Mouse (Mus musculus) lung, postnatal 36 days (tissue): Measurements from ENCODE around the gene Unc13c.

Experiments used
- DNase-seq: peaks from one replicate; pipeline ENCODE4 v3.0.0; 2022; ENCODE audit warnings: mixed read lengths

The Unc13c gene

DNA sequence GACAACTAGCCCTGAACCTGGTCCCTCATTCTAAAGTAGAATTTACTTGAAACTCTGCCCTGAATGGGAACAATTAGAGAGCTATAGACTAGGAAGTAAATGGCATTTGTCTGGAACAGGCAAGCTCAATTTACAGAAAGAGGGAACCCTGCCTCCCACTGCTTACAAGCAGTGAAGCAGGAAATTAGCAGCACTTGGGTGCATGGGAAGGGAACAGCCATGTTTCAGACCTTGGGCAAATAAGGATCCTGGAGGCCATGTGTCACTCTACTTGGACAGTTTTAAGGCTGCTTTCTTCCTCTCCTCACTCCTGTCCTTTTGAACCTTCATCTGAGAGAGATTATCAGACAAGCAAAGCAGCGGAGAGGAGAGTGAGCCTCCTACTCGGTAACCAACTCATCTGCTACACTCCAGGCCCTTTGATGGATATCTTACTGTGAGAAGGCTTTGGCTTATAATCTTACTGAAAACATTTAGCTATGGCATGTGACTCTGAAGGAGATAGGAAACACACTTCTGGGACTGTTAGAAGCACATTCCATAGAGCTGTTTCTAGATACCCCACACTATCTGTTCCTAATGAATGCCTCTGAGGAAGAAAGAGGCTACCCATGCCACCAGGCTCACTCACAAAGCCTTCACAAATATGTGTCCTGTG lies 101.2 kb downstream of the Unc13c start:
- no peak for DNase-seq

DNA sequence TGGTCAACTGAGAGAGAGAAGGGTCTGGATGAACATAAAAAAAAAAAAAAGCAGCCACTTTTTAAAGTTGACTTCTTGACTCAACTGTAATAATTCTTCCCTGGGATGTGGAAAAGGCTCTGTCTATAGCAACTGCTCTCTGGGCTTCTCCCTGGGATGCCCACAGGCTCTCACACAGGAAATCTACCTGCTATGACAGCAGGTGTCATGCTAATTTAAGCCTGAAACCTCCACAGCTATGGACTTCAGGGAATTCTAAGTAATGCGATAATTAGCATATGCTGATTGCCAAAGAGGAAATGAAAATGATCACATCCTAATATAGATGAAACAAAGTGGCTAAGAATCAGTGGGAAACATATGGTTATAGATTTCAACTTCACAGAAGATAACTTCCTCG lies 102.1 kb downstream of the Unc13c start:
- no peak for DNase-seq

DNA sequence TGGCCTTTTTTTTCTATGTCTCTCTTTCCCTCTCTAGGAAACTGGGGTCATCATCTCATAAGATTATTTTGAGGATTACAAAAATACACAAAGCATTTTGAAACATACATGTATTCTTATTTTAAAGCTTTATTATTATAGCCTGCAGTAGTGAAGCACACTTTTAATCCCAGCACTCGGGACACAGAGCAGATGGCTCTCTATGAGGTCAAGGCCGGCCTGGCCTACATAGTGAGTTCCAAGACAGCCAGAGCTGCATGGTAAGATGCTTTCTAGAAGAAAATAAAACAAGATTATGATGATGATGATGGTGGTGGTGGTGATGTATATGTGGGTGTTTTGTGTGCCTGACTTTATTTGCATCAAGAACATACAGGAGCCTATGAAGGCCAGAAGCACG lies 109.3 kb downstream of the Unc13c start:
- no peak for DNase-seq

DNA sequence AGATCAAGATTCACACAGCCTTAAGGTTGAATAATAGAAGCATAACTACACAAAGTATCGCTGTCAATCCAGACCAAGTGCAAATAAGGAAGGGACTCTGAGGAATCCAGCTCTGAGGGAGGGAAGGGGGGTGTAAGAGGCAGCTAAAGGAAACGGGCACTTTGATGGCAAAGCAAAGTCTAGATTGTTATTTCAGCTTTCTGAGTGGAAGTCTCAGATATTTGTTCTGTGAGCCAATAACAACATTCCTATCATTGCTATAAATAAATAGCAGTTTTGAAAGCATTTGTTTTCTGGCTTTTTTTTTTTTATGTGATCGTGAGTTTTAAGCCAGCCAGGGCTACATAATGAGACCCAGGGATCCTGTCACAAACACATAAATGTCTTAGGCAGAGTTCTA lies 114.5 kb downstream of the Unc13c start:
- DNase-seq, result no peak

DNA sequence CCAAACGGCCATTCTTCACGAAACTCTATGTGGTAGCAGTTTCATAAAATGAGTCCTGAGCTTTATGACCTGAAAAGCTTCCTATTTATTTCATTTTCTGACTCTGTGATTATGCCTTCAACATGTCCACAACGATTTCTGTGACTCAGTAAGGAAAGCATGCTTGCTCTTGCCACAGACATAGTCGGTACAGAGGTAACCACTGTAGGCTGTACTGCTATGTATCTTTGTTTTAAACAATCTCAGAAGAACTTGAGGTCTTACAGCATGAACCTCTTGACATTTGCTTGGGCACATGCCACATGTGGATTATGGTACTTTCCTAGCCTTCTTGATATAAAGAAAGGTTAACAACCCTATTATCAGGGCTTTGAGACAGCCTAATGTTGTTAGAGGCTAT lies 162.1 kb downstream of the Unc13c start:
- no peak for DNase-seq

DNA sequence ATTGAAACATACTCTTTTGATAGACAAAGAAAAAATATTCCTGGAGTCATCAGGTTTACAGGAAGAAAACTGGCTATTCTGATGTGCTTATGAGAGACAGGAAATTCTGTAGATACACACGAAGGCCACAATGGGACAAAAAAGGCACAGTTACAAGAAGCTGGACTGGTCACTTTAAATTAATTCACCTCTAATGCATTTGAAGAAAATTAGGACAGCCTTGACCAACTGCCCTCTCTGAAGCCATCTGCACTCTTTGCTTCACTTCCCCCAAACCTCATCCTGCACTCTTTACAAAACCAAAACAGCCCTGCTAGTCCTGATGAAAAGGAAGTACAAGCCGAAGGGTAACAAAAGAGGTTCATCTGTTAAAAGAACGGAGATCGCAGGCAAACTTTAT lies 194.2 kb downstream of the Unc13c start:
- no peak for DNase-seq

DNA sequence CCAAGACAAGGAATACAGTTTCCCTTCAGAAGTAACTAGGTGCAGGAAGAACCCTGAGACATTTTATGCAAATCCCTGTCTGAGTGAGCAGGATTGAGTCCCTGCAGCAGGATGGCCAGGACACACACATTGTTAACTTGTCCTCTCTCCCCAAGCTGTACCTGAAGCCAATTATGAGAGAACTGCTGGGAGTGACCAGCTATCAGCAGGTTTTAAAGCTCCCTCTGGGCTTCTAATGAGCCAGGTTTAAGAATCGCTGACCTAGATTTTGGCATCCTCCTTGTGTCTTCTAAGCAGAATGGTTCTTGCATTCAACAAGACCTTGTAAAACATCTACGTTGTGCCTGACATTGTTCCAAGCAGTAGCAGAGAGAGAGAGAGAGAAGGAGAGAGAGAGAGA lies 213.6 kb downstream of the Unc13c start:
- DNase-seq, result no peak

DNA sequence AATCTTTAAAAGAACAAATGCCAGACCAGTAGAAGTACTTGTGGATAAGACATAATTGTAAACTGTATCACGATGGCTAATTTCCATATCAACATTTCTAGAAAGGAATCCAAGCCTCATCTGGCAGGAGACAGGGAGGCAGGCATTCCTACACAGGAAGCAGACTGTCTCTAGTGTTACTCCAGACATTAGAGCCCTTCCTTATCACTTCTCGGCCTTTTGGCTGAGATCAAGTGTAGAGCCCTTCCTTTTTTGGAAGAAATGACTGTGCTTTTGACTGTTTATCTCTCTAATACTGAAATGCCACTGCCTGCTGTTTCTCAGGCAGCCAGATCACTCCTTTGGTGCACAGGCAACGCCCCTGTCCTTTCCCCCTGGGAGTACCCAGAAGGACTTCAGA lies 215.3 kb downstream of the Unc13c start:
- DNase-seq, result no peak

DNA sequence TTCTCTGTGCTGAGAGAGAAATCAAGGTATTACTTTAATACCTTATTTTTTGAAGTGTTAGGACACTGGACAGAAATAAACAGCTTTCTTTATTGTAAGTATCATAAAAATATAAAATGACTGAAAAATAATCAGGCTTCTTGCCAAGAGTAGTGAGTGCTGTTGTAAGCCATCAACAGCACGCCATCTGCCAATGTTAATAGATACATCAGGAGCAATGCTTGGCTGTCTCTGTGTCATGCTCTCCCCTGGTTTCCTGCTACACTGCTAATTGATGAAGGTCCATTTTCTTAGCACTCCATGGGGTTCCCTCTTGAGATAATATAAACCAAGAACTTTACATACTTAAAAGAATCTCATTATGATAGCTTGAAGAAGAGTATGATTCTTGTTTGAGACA lies 217.4 kb downstream of the Unc13c start:
- no peak for DNase-seq

DNA sequence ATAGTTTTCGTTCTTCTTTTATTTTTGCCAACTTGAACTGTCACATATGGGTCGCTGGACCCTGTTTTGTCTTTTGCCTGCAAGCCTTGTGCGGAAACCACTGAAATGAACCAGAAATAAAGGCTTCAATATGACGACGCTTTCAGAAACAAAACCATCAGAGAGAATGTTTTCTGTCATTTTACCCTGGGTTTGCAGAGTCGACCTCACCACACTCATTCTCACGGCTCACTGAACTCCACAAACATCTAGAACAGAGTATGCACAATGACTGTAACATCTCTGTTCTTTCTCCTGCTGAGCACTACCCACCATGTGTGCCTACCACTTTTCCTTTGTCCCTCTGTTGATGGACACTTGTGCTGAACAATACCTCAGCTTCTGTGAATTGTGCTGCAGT lies 234.3 kb downstream of the Unc13c start:
- DNase-seq, result no peak

DNA sequence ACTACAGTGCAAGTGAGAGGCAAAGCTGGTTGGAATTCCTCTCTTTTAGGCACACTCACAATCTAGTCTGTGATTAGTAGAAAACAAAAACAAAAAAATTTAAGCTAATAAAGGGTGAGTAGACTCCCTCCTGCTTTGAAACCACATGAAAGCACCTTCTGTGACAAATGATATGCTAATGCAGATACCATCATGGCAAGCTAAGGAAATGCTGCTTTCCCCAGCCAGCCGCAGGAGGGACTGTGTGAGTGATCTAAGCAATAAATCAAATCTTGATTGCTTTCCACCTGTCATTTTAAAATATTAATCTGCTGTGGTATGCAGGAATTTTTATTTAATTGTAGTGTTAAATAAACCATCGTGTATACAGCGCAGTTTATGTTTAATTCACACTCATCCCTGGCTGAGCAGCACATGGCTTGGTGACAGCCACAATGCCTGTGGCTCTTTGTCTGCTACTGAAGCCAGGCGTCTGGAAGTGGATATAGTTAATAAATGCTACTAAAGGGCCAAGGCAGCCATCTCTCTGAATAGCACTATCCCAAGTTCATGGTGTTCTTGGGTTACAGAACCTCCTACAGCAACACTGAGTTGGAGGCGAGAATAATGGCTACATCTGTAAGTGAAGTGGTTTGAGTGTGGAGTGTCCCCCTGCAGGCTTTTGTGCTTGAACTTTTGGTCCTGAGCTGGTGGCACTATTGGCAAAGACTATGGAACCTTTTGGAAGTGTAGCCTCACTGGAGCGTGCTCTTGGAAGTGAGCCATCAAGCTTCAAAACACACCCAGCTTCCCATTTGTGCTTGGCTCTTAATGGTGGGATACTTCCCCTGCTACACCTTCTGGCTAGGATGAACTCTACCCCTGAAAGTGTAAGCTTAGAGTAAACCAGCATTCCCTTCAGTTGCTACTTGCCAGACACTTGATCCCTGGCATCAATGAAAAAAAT lies 242.8 kb downstream of the Unc13c start:
- DNase-seq, result no peak

DNA sequence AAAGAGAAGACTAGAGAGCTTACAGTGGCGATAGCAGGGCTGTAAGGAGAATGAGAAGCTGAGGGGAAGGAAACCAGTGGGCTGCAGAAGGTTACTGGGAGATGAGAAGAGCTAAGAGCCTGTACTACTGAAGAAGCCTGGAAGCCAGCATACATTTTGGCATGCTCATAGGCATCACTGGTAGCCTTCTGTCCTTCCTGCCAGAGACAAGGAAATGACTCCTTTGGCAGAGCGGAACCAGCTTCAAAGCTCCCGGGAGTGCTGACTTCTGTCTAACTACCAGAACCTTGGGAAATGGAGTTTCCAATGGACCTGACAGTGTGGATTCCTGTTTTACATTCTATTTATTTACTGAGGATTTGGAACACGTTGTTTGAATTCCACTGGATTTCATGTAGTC lies 244.0 kb downstream of the Unc13c start:
- DNase-seq, result no peak

DNA sequence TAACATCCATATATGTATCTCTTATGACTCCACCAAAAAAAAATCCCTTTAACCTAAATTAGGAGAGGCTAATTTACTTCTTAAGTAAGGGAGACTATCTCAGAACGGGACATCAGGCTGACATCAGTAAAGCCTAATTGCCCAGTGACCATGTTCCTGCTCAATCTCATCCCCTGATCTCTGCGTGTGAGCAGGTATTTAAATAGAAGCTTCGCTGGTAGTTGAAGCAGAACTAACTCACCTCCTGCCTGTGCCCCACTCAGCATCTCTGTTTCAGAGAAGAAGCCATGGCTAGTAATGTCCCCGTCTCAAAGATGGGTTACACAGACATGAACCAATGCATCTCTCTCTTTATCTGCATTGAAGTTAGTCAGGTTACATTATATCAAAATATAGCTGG lies 255.3 kb downstream of the Unc13c start:
- DNase-seq, result no peak

DNA sequence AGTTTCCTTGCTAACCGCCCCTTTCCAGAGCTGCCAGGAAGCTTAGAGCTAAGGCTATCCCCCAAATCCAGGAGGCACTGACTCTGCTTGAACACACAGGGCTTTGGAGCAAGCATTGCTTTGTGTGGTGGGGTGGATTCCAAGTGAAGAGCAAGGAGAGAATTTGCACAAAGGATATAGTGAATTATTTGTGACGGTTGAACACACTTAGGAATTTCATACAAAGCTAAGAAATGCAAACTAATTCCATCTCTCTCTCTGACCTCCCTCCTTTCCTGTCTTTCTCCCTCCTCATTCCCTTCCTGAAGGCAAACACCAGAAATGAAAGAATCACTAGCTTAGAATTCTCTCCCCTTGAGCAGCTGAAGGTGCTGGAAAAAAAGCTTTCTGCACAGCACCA lies 271.7 kb downstream of the Unc13c start:
- no peak for DNase-seq

DNA sequence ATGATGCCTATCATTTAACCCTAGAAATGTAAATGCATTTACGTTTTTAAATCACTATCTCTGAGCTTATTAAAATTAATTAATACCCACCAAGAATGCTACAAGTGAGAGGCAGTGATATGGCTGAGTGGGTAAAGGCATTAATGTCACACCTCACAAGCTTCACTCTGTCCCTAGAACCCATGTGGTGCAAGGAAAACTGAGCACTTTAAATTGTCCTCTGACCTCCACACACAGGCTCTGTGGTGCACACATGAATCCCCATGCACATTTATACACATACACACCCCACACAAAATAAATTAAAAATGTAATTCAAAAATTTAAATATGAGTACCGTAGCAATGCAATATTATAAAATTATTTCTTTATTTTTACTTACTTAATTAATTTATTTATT lies 287.2 kb downstream of the Unc13c start:
- DNase-seq, result no peak

DNA sequence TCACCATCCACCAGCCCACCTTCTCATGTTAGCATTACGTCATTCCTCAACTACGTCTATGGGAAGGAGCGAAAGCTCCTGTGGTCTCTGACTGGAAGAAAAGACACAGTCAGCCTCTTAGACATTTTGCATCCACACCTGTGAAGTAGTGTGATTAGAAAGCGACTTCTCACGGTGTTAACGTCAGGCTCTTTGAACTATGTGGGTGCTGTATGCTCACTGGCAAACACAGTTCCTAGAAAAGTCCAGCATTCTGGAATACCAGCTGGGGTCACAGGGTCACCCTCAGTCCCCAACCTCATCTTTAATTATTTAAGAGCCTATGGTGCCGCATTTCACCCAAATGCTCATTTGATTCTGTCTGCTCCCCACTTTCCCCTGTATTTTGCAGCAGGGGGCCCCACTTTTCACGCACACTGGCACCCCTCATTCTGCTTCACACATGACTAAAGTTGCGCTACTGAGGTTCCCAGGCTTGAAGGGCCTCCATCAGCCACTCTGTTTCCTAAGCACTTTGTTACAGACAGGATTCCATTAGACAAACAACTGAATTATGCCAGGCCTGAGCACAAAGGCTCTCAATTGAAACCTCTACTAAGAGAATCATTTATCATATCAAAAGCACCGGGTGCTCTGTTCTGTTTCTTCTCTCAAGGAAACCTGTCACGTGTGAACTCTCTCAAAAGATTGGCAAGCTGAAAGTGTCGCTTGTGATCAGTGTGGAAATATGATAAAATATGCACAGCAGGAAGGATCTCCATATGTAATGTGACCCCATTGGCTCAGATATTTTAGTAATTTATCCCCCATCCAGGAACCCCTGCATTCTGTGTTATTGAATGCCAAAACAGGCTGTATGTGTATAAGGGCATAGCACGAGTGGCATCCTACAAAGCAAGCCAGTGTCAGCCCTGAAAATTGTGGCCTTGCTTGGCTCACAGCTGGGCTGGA lies 287.9 kb downstream of the Unc13c start:
- no peak for DNase-seq

DNA sequence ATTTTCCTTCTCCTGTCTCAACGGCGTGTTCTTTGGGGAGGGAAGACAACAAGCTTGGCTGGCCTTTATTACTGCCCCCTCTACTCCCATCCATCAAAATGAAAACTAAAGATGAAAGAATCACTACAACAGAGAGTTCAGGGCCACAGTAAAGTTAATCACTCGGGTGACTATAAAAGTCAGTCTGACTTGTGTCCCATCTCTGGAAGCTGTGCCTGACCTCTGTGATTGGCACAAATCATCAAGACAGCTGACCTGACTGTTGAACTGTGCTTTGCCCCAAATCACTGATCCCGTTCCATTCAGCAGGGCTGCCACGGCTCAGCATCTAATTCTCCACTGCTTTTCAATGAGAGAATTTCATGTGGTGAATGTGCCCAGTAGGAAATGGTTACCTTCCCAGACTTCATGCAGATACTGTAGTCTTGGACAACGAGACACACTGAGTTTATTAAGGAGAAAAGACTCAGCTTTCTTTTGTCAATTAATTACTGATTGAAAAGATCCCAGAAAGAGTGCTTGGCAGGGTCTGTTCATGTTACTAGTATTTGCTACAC lies 297.0 kb downstream of the Unc13c start:
- DNase-seq, result no peak

DNA sequence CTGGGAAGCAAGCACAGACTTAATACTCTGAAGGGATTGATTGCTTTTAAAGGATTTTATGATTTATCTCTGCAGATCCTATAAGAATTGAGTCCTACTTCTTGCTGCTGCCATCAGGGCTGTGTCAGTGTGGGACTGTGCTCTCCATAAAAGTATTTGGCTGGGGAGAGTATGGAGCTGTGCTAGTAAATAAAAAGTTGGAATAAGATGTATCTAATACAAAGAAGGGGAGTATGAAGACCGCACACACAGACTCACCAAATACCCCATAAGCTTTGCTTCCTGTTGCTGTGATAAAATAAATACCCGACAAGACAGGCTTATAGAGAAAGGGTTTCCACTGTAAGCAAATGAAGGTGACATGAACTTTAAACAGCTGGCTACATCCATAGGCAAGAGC lies 298.7 kb downstream of the Unc13c start:
- no peak for DNase-seq

DNA sequence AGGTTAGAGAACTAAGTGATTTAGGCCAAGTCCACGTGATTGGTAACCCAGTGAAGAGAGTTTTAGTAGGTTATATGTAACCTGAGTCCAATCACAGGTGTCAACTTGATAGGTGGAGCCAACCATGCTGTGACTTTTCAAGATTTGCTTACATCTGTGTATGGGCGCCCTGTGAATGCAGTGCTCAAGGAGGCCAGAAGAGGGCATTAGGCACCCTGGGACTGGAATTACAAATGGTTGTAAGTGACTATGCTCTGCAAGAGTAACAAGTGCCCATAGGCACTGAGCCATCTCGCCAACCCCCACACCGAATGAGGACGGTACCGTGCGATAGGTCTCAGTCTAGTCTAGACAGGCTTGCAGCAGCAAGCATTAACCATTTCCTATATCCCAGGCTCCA lies 305.9 kb downstream of the Unc13c start:
- no peak for DNase-seq

DNA sequence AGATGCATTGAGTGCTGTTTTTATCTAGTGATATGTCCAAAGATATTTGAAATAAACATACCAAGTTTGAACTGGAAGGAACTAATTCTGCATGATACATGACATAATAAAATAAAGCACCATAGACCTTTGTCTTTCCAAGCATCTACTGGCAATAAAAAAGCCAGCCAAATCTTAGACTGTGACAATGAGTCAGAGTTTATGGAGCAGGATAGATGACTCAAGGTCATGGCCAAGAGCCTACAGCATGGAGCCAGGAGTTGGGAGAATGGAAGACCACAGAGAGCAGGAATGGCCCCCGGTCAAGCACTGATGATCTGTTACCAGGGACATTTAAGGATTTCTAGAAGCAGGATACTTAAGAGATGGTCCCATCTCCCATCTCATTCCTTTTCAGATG lies 319.7 kb downstream of the Unc13c start:
- no peak for DNase-seq

DNA sequence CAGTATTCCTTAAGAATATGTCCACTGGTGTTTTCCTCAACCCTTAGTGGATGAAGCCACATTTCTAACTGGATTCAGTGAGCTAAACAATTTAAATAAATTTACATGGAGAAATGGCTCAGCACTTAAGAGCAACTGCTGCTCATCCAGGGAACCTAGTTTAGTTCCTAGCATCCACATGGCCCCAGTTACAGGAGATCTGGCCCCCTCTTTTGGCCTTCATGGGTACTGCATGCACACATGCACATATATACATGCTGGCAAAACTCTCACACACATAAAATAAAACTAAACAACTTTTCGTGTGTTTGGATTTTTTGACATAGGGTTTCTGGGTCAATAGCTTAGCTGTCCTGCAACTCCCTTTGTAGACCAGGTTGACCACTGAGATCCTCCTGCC lies 330.6 kb downstream of the Unc13c start:
- no peak for DNase-seq

DNA sequence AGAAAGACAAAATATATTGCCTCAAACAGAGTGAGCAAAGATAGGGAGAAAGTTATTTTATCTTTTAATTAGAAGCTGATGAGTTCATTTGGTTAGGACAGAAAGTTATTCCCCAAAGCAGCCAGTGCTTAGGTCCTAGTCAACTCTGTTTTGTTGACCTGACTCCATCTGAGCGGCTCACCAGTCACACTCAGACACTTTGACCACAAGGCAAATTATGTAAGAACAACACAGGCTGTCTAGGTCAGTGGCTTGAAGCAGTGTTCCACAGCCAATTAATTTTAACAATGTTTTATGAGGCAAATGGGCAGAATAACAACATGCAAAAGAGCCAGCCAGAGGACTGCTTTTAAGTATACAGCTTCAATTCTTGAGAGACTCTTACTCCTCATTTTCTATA lies 343.6 kb downstream of the Unc13c start:
- no peak for DNase-seq

DNA sequence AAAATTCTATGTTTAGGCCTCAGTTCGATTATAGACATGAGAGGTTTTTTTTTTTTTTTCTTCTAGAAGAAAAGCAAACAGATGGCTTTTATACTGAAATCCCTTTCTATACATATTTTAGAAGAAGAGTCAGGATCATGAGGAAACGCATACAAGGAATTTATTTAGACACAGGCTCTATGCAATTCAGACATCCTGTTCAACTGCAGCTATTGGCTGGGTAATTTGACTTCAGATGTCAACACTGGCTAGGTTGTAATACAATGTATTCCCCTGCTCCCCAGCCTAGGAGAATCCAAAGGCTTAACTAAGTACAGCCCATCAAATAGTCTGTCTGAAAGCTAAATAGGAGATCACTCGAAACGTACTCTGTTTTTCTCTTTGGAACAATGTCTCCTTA lies 355.9 kb downstream of the Unc13c start:
- DNase-seq, result no peak
